Mouse (Mus musculus) stomach, postnatal 0 days (tissue): ENCODE data around the gene Sox11. TPM values are rescaled to one million over a fixed set of nuclear protein-coding genes. Genes with fewer than 3 reads are reported as not detected.

Experiments used
- ATAC-seq: fragments of 200-750 bp; cut with Nextera tagmentation; 2 replicates; pipeline ENCODE4 v1.8.0; 2017; ENCODE audit not compliant: low FRiP score, low TSS enrichment
- DNase-seq: peaks from one replicate; pipeline ENCODE4 v3.0.0-alpha.2; 2016; ENCODE audit warnings: low spot score
- H3K27ac ChIP-seq: fragments of 300-500 bp; sonication (generic); replicated peaks from 2 replicates; pipeline ENCODE4 v1.5.1; 2014; ENCODE audit warnings: mild to moderate bottlenecking, control low read depth
- H3K27me3 ChIP-seq: fragments of 300-500 bp; sonication (generic); 2 replicates; pipeline ENCODE4 v1.6.1; 2014; ENCODE audit warnings: low read length; ENCODE audit not compliant: control insufficient read depth, insufficient read depth
- H3K36me3 ChIP-seq: fragments of 300-500 bp; sonication (generic); 2 replicates; pipeline ENCODE4 v1.6.1; 2014; ENCODE audit warnings: low read length, mixed read lengths; ENCODE audit not compliant: control insufficient read depth, insufficient read depth
- H3K4me1 ChIP-seq: fragments of 300-500 bp; sonication (generic); replicated peaks from 2 replicates; pipeline ENCODE4 v1.6.1; 2014; ENCODE audit warnings: antibody characterized with exemption; ENCODE audit not compliant: control insufficient read depth, insufficient read depth
- H3K4me2 ChIP-seq: fragments of 300-500 bp; sonication (generic); replicated peaks from 2 replicates; pipeline ENCODE4 v1.6.1; 2014; ENCODE audit warnings: low read depth, mild to moderate bottlenecking, control low read depth, moderate library complexity
- H3K4me3 ChIP-seq: fragments of 300-500 bp; sonication (generic); 2 replicates; pipeline ENCODE4 v1.5.1; 2014; ENCODE audit warnings: low read depth, low read length, control low read depth
- H3K9ac ChIP-seq: fragments of 300-500 bp; sonication (generic); 2 replicates; pipeline ENCODE4 v1.6.1; 2014; ENCODE audit warnings: mild to moderate bottlenecking, low read length, control low read depth, mixed read lengths
- H3K9me3 ChIP-seq: fragments of 300-500 bp; sonication (generic); 2 replicates; pipeline ENCODE4 v1.6.1; 2016; ENCODE audit warnings: low read length; ENCODE audit not compliant: control insufficient read depth
- CTCF ChIP-seq: IDR thresholded peaks from 2 replicates; pipeline ENCODE4 v1.5.1; 2016; ENCODE audit warnings: antibody characterized with exemption, low read depth, mild to moderate bottlenecking, moderate library complexity
- EP300 ChIP-seq: optimal IDR thresholded peaks from 2 replicates; pipeline ENCODE3; 2016; ENCODE audit warnings: antibody characterized with exemption
- WGBS: fragments of 180-500 bp; shearing (Covaris S2); extraction: QIAGEN DNeasy Blood & Tissue Kit; methylation state at CpG from one replicate; pipeline ENCODE4 v1.1.7; 2014; 5-methylcytosine and 5-hydroxymethylcytosine counted together
- polyA plus RNA-seq: library from polyadenylated mRNA; unstranded; fragments of >200 nt; fragmentation: Nextera tagmentation; extraction: Ambion mirVana; gene quantifications from 2 replicates; pipeline ENCODE4 v1.2.1, GENCODE M21; 2015

The Sox11 gene
- polyA plus RNA-seq, 1 experiment from 2014 or later = 3.3 TPM

DNA sequence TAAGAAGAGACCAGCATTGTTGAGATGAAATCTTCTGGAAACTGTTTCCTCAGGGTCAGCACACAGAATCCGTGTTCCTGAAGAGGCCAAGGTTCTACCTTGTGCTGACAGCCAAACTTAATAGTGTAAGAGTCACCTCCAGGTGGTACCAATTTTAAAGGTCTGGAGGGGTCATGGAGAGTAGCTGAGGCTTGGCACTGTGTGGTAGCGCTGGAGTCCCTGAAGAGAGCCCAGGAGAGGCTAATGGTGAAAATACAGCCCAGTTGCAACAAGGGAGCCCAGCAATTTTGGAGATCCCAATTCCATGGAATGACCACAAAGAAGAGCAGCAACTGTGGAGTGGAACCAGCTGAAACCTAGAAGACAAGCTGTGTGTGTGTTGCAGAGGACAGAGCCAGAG lies 25.1 kb upstream of the Sox11 start:
- no peaks in the 10 kb centered on the region for H3K27me3 ChIP-seq
- H3K27ac ChIP-seq = no peak overlapping the region
- WGBS = 84% methylated on average over 2 of the region's 2 CpGs
- no peaks in the 10 kb centered on the region for H3K36me3 ChIP-seq
- ATAC-seq (no peak), DNase-seq (no peak)
- no peak overlapping the region for H3K4me2 ChIP-seq
- H3K9ac ChIP-seq = no peak overlapping the region
- no peak for TF ChIP-seq EP300
- no peak for TF ChIP-seq CTCF
- H3K4me3 ChIP-seq = no peak overlapping the region
- H3K9me3 ChIP-seq = no peaks in the 10 kb centered on the region
- no peaks in the 10 kb centered on the region for H3K4me1 ChIP-seq

DNA sequence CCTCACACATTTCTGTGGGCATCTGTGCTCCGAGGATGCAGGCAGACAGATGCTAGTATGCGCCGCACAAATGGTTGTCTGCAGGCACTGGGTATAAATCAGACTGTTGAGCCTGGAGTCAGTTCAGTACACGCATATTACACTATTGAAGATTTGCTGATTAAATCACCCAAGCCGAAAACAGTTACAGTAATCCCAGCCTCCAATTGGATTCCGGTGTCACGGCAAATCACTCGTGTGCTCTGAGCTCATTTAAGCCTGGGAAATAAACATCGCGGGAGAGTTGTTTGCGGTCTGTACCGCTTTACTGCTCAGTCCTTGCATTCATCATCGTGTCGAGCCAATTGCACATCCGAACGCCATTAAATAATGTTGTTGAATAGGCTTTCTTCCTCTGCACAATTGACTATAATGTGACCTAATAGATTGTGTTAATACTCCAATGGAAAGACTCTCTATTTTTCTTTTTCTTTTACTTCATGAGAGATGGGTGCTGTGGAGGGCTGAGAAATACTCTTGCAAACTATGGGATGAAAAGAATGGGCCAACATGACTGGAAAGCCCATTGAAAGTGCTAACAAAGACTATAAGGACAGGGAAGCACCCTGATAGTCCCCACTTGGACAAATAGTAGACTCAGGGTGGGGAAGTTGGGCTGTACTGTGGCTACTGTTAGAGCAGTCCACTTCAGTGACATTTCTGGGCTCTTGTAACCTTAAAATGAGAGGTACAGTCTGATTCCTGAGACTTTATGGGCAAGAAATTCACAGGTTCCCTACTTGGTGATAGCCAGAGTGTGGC lies 21.7 kb upstream of the Sox11 start:
- H3K4me2 ChIP-seq = no peak overlapping the region
- 67% methylated on average over 16 of the region's 16 CpGs for WGBS
- H3K9ac ChIP-seq = no peak overlapping the region
- H3K36me3 ChIP-seq = no peaks in the 10 kb centered on the region
- no peak overlapping the region for H3K27ac ChIP-seq
- H3K9me3 ChIP-seq = no peaks in the 10 kb centered on the region
- no peak overlapping the region for H3K4me3 ChIP-seq
- TF ChIP-seq EP300 (no peak), CTCF (no peak)
- DNase-seq = no peak
- no peaks in the 10 kb centered on the region for H3K4me1 ChIP-seq
- ATAC-seq = no peak
- H3K27me3 ChIP-seq = no peaks in the 10 kb centered on the region

DNA sequence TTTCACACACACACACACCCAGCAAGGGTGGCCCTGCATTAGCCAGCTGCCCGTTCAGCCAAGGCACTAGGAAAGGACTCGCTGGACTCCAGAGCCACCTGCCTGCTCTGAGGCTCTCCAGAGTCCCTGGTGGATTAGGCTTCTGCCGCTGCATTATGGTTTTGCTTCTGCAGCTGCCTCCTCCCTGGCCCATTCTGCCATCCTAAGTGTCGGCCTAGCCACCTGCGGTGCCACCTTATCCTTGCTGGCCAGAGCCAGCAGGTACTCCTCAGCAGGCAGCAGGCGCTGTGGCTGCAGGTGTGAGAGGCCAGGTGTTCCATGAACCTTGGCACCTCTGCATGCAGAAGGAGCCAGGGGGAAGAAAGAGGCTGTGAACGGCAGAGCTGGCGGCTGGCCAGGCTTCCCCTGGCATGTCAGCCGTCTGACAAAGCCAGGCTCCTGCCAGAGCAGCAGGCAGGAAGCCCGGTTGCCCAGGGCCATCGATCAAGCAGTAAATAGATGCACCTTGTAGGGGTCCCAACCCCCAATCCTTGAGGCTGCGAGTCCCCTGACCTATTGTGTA lies 14.8 kb upstream of the Sox11 start:
- no peak overlapping the region for H3K27ac ChIP-seq
- peak; percentile 52 for DNase-seq

DNA sequence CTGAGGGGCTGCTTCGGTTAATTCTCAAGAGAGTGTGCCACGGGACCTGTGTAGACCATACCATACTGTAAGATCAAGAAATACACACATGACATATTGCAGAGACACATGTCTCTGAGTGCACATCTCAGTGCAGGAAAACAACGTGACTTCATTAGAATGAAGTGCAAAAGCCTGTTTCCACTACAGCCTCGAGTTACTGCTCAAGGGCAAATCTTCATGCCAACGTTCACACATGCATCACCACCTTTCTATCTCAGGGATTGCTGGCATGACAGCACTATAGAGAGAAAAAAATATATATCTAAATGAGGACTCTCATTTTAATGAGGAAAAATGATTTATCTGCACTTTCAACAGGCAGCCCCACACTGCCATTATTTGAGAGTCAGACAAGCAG lies 14.2 kb upstream of the Sox11 start:
- ATAC-seq = no peak
- Histone ChIP-seq H3K9ac (no peak overlapping the region), H3K4me2 (no peak overlapping the region), H3K27ac (no peak overlapping the region), H3K4me1 (no peaks in the 10 kb centered on the region), H3K27me3 (no peaks in the 10 kb centered on the region), H3K4me3 (no peak overlapping the region), H3K9me3 (no peaks in the 10 kb centered on the region), H3K36me3 (no peaks in the 10 kb centered on the region)
- TF ChIP-seq EP300 (no peak), CTCF (no peak)
- 68% methylated on average over 5 of the region's 5 CpGs for WGBS
- DNase-seq = no peak

More for the DNA sequence above, 14.8 kb upstream of the Sox11 start:
- 20% methylated on average over 12 of the region's 12 CpGs for WGBS
- H3K4me2 ChIP-seq = no peak overlapping the region
- peak; percentile 32 for ATAC-seq
- no peak overlapping the region for H3K9ac ChIP-seq
- TF ChIP-seq EP300 (no peak), CTCF (no peak)
- no peaks in the 10 kb centered on the region for H3K9me3 ChIP-seq
- H3K27me3 ChIP-seq = no peaks in the 10 kb centered on the region
- no peak overlapping the region for H3K4me3 ChIP-seq
- H3K4me1 ChIP-seq = no peaks in the 10 kb centered on the region
- no peaks in the 10 kb centered on the region for H3K36me3 ChIP-seq

DNA sequence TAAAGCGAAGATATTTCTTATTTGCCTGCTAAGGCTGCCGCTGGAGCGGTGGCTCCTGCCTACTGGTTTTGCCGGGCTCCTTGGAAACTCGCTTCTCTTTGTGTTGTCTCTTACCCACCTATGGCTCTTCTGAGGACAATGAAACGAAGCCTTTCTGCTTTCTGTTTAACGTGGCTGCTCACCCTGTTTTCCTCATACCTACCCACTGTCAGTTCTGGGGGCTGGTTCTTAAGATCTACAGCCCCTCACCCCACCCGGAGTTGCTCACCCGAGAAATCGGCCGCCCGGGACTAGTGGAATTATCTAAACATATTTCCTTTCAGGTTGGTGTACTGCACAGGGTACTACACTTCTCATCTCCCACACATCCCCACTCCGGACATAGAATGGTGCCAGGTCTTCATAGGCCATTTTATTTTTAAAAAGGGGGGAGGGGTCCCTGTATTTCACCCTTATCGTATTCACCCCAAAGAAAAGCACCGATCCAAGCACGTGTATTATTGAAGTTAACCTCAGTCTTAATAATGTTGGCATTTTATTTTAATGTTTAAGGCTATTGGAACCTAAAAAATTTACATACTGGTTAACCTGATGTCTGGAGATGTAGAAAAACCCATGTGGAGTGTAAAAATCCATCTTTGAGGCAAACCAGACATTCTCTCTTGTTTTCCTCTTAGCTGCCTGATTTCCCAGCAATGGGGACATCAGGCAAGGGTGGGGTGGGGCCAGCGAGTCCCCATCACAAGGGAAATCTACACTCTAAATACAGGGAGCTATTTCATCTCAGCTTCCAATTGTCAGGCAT lies 1.4 kb upstream of the Sox11 start:
- TF ChIP-seq EP300 = no peak
- no peak for TF ChIP-seq CTCF
- no peak for ATAC-seq
- 17% methylated on average over 17 of the region's 17 CpGs for WGBS
- Histone ChIP-seq H3K4me3 (peak overlapping the region; percentile 58), H3K27me3 (no peaks in the 10 kb centered on the region), H3K27ac (0 out of 2 replicates have a peak overlapping the region, but pooled peaks have one; percentile 69), H3K36me3 (no peaks in the 10 kb centered on the region), H3K9me3 (no peaks in the 10 kb centered on the region), H3K4me1 (no peaks in the 10 kb centered on the region; the same call in 1 of the 2 replicates), H3K9ac (peak overlapping the region; percentile 48), H3K4me2 (peak overlapping the region; percentile 95)
- DNase-seq = no peak
